Mouse (Mus musculus): ENCODE measurements around the gene Abca3. TPM values are rescaled to one million over a fixed set of nuclear protein-coding genes. Genes with fewer than 3 reads are reported as not detected.

Abca3 gene
- total and polyA plus RNA-seq, 2 experiments from 2014 or later, result 32.7 to 95.9 TPM

- 95% methylated on average over 4 of the region's 4 CpGs for WGBS
- no peak for ATAC-seq (ENCODE audit: low FRiP score)
Measured at GRCm38 (mm10) chr17:24443409-24443808, 91.7 kb downstream of the Abca3 start.

GRCm38 (mm10) chr17:24446590-24446989, 94.8 kb downstream of the Abca3 start:
- TF ChIP-seq CTCF (IDR thresholded peaks at IDR 0.05), result no peak
- no peak for ATAC-seq (ENCODE audit: low FRiP score)
- Histone ChIP-seq H3K27ac (ENCODE audit: low read depth, low read length) (no peak overlapping the region), H3K9me3 (ENCODE audit: low read length) (no peaks in the 10 kb centered on the region), H3K9ac (replicated peaks; ENCODE audit: low read length, poor library complexity, severe bottlenecking) (no peak overlapping the region), H3K4me2 (ENCODE audit: low read depth, low read length, poor library complexity, severe bottlenecking) (no peak overlapping the region), H3K4me3 (ENCODE audit: low read depth, low read length) (no peak overlapping the region), H3K4me1 (ENCODE audit: insufficient read depth, low read length) (no peaks in the 10 kb centered on the region), H3K36me3 (ENCODE audit: insufficient read depth, low read length) (peaks cover 83% of the 10 kb centered on the region), H3K27me3 (ENCODE audit: insufficient read depth, low read length) (no peaks in the 10 kb centered on the region)
- no peak for DNase-seq (ENCODE audit: low spot score)
- 90% methylated on average over 8 of the region's 8 CpGs for WGBS

More at GRCm38 (mm10) chr17:24443409-24443808, 91.7 kb downstream of the Abca3 start:
- H3K27me3 ChIP-seq (ENCODE audit: insufficient read depth, low read length), result no peaks in the 10 kb centered on the region
- H3K4me2 ChIP-seq (ENCODE audit: low read depth, low read length, poor library complexity, severe bottlenecking), result no peak overlapping the region
- H3K4me1 ChIP-seq (ENCODE audit: insufficient read depth, low read length), result no peaks in the 10 kb centered on the region
- no peak for TF ChIP-seq CTCF (IDR thresholded peaks at IDR 0.05)
- H3K9me3 ChIP-seq (ENCODE audit: low read length), result no peaks in the 10 kb centered on the region
- H3K4me3 ChIP-seq (ENCODE audit: low read depth, low read length), result no peak overlapping the region
- no peak overlapping the region for H3K9ac ChIP-seq (replicated peaks; ENCODE audit: low read length, poor library complexity, severe bottlenecking)
- DNase-seq (ENCODE audit: low spot score), result no peak
- H3K27ac ChIP-seq (ENCODE audit: low read depth, low read length), result no peak overlapping the region
- H3K36me3 ChIP-seq (ENCODE audit: insufficient read depth, low read length), result peaks cover 91% of the 10 kb centered on the region

GRCm38 (mm10) chr17:24449507-24449906, 97.8 kb downstream of the Abca3 start:
- Histone ChIP-seq H3K36me3 (ENCODE audit: insufficient read depth, low read length) (peaks cover 55% of the 10 kb centered on the region), H3K4me1 (ENCODE audit: insufficient read depth, low read length) (peaks cover 9% of the 10 kb centered on the region; the same call in 1 of the 2 replicates), H3K9me3 (ENCODE audit: low read length) (no peaks in the 10 kb centered on the region), H3K9ac (replicated peaks; ENCODE audit: low read length, poor library complexity, severe bottlenecking) (no peak overlapping the region), H3K4me3 (ENCODE audit: low read depth, low read length) (no peak overlapping the region), H3K4me2 (ENCODE audit: low read depth, low read length, poor library complexity, severe bottlenecking) (no peak overlapping the region), H3K27ac (ENCODE audit: low read depth, low read length) (no peak overlapping the region), H3K27me3 (ENCODE audit: insufficient read depth, low read length) (no peaks in the 10 kb centered on the region)
- DNase-seq (ENCODE audit: low spot score) (no peak), ATAC-seq (ENCODE audit: low FRiP score) (no peak)
- 96% methylated on average over 6 of the region's 6 CpGs for WGBS
- no peak for TF ChIP-seq CTCF (IDR thresholded peaks at IDR 0.05)

GRCm38 (mm10) chr17:24451220-24451619, 99.5 kb downstream of the Abca3 start:
- no peaks in the 10 kb centered on the region for H3K27me3 ChIP-seq (ENCODE audit: insufficient read depth, low read length)
- no peak overlapping the region for H3K4me3 ChIP-seq (ENCODE audit: low read depth, low read length)
- no peak overlapping the region for H3K27ac ChIP-seq (ENCODE audit: low read depth, low read length)
- no peak overlapping the region for H3K4me2 ChIP-seq (ENCODE audit: low read depth, low read length, poor library complexity, severe bottlenecking)
- no peak for TF ChIP-seq CTCF (IDR thresholded peaks at IDR 0.05)
- ATAC-seq (ENCODE audit: low FRiP score), result no peak
- peaks cover 38% of the 10 kb centered on the region for H3K36me3 ChIP-seq (ENCODE audit: insufficient read depth, low read length)
- peaks cover 9% of the 10 kb centered on the region; the same call in 1 of the 2 replicates for H3K4me1 ChIP-seq (ENCODE audit: insufficient read depth, low read length)
- 97% methylated on average over 6 of the region's 6 CpGs for WGBS
- no peak overlapping the region for H3K9ac ChIP-seq (replicated peaks; ENCODE audit: low read length, poor library complexity, severe bottlenecking)
- no peaks in the 10 kb centered on the region for H3K9me3 ChIP-seq (ENCODE audit: low read length)
- DNase-seq (ENCODE audit: low spot score), result no peak

GRCm38 (mm10) chr17:24453372-24453771, 101.6 kb downstream of the Abca3 start:
- Histone ChIP-seq H3K4me3 (ENCODE audit: low read depth, low read length) (no peak overlapping the region), H3K36me3 (ENCODE audit: insufficient read depth, low read length) (peaks cover 16% of the 10 kb centered on the region), H3K9me3 (ENCODE audit: low read length) (no peaks in the 10 kb centered on the region), H3K4me2 (ENCODE audit: low read depth, low read length, poor library complexity, severe bottlenecking) (peak overlapping the region; percentile 85; the same call in 1 of the 2 replicates), H3K27ac (ENCODE audit: low read depth, low read length) (no peak overlapping the region), H3K9ac (replicated peaks; ENCODE audit: low read length, poor library complexity, severe bottlenecking) (no peak overlapping the region), H3K4me1 (ENCODE audit: insufficient read depth, low read length) (peaks cover 9% of the 10 kb centered on the region; the same call in 1 of the 2 replicates), H3K27me3 (ENCODE audit: insufficient read depth, low read length) (no peaks in the 10 kb centered on the region)
- ATAC-seq (ENCODE audit: low FRiP score), result no peak
- 95% methylated on average over 2 of the region's 2 CpGs for WGBS
- no peak for DNase-seq (ENCODE audit: low spot score)
- no peak for TF ChIP-seq CTCF (IDR thresholded peaks at IDR 0.05)

- H3K9me3 ChIP-seq (ENCODE audit: low read length), result no peaks in the 10 kb centered on the region
- WGBS, result 6% methylated on average over 14 of the region's 14 CpGs
- peak overlapping the region; percentile 85 for H3K4me2 ChIP-seq (ENCODE audit: low read depth, low read length, poor library complexity, severe bottlenecking)
- H3K4me3 ChIP-seq (ENCODE audit: low read depth, low read length), result peak overlapping the region; percentile 86
- no peak for TF ChIP-seq CTCF (IDR thresholded peaks at IDR 0.05)
- H3K36me3 ChIP-seq (ENCODE audit: insufficient read depth, low read length), result peaks cover 7% of the 10 kb centered on the region
- no peaks in the 10 kb centered on the region for H3K27me3 ChIP-seq (ENCODE audit: insufficient read depth, low read length)
- ATAC-seq (ENCODE audit: low FRiP score) (no peak), DNase-seq (ENCODE audit: low spot score) (no peak)
- H3K27ac ChIP-seq (ENCODE audit: low read depth, low read length), result peak overlapping the region; percentile 92
- H3K9ac ChIP-seq (replicated peaks; ENCODE audit: low read length, poor library complexity, severe bottlenecking), result peak overlapping the region; percentile 94
- H3K4me1 ChIP-seq (ENCODE audit: insufficient read depth, low read length), result peaks cover 9% of the 10 kb centered on the region; the same call in 1 of the 2 replicates
Measured at GRCm38 (mm10) chr17:24454218-24454755, 102.5 kb downstream of the Abca3 start.
